Mouse (Mus musculus): Measurements from ENCODE around the gene Pyroxd2.

DNA sequence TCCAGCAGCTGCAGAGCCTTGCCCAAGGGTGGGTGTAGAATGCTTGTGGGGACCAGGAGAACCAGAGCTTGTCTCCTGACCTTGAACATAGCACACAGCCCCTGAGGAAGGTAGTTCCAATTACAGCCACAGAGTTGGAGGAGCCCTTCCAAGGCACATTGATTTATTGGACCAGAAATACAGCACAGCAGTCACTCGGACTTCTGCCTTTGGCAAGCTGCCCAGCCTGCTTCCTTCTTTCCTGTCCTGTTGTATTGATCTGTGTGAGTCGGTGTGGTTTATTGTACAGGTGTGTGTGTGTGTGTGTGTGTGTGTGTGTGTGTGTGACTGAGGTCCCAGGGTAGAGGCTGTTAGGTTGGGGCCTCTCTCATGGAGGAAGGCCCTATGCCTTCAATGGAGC is 30.1 kb downstream of the Pyroxd2 start:
- no peak for TF ChIP-seq CTCF (IDR thresholded peaks at IDR 0.05; ENCODE audit: extremely low read depth, insufficient read depth, insufficient read length, insufficient replicate concordance)
- no peak for TF ChIP-seq POLR2A (IDR thresholded peaks at IDR 0.05; ENCODE audit: low read depth, low read length)

Measured in spleen, adult 2 months (tissue).